Mouse (Mus musculus): ENCODE data around the gene Hoxb3. TPM values are rescaled to one million over a fixed set of nuclear protein-coding genes. Genes with fewer than 3 reads are reported as not detected.

The Hoxb3 gene
- total RNA-seq, 2 experiments from 2014 or later: 0.76 to 0.79 TPM

DNA sequence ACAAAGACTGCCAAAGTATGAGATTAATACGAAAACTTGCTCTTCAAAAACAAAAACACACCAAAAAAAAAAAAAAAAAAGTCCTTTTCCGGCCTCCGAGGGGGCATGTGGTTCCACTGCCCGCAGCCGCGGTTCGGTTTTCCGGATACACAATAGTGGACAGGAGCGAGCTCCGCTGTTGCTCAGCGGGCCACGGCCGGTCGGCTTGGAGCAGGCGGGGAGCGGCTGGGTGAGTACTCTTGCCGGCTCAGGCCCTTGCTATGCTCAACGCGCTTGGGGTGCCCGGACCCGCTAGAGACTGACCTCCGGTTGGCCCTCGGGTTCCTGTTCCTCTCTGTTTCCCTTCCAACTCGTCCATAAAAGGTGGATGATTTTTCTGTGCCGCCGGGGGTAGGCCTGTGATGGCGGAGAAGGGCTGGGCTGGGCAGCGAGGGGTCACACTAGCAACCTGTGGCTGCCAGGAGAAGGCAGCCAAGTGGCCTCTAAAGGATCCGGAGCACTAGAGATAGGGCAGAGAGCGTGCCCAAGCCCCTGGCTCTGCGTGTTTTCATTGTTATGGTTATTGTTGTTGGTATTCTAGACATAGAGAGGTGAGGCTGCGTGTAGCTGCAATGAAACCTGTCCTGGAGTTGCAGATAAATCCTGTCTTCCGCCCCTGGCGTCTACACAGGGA is 8.3 kb upstream of the Hoxb3 start:
- DNase-seq: peak in 1 of 2 experiments; percentile 42
- intact Hi-C loops (cut with DNase I): loop anchor here (5.0 kb wide), 1 partner anchor 37 kb away; the partner anchor contains the start of gene Hoxb2

GRCm38 (mm10) chr11:96315344-96315681 is 7.8 kb upstream of the Hoxb3 start:
- intact Hi-C loops (cut with DNase I): loop anchor here (5.0 kb wide), 1 partner anchor 37 kb away; the partner anchor contains the start of gene Hoxb2
- DNase-seq: no peak

DNA sequence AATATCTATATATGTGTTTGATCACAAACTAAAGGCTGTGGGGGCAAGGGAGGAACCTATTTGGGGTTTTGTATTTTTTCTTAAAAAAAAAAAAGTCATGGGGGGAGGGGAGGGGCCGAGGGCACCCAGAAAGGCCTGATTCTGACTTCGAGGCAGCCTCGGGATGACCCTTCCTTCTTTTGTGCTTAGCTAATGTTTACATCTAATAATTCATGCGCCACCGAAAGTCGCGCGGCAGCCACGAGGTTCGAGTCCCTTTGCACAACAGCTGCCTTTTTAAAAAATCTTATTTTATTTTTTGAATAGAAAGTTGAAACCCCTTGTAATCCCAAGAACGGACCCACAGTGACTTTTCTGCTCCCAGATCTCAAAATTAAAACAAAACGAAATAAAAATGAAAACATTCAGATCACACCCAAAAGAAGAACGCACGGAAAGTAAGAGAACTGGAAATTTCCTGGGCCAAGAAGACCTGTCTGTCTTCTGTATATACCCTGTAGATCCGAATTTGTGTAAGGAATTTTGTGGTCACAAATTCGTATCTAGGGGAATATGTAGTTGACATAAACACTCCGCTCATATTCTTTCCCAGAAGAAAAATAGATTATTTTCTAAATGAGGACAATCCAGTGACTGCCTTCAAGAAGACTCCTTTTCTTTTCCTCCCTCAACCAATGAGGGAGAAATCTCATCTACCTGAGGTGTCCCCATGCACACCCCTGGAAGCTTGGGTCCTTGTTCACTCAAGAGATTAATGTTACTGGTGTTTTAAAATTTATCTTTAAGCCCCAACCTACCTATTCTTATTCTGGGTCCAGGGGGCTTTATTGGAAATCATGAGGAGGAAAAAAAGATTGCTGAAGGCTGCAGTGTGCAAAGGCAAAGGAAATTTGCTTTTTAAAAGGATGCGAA is 6.2 kb upstream of the Hoxb3 start:
- no peak for DNase-seq
- intact Hi-C loops (cut with DNase I): loop anchor here (5.0 kb wide), 1 partner anchor 35 kb away; the partner anchor contains the start of gene Hoxb2

GRCm38 (mm10) chr11:96317608-96318367 is 5.3 kb upstream of the Hoxb3 start, which contains the start of gene Hoxb4:
Gene Hoxb4, plus strand, starts transcription at chr11:96318267.
- intact Hi-C loops (cut with DNase I): loop anchor here (5.0 kb wide), 1 partner anchor 35 kb away; the partner anchor contains the start of gene Hoxb2
- DNase-seq: no peak

DNA sequence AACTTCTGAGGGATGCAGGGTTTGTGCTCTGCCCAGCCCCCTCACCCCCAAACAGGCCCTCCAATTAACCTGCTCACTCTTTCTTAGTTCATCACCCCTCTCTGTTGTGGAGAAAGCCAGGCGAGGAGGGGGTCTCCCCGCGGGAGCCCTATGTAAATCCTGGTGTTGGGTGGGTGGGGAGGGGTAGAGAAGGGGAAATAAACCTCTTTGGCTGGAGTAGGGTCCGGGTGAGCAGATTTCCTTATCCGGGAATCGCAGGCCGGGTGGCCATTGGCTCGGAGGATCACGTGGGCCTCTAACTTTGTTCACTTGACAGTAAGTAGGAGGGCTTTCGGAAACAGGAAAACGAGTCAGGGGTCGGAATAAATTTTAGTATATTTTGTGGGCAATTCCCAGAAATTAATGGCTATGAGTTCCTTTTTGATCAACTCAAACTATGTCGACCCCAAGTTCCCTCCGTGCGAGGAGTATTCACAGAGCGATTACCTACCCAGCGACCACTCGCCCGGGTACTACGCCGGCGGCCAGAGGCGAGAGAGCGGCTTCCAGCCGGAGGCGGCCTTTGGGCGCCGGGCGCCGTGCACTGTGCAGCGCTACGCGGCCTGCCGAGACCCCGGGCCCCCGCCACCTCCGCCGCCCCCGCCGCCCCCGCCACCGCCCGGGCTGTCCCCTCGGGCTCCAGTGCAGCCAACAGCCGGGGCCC is 4.6 kb upstream of the Hoxb3 start:
- intact Hi-C loops (cut with DNase I): loop anchor here (5.0 kb wide), 1 partner anchor 34 kb away; the partner anchor contains the start of gene Hoxb2
- peak; percentile 41 to 49 for DNase-seq

GRCm38 (mm10) chr11:96319071-96319902 is 3.8 kb upstream of the Hoxb3 start:
- no peak for DNase-seq
- intact Hi-C loops (cut with DNase I): loop anchor here (5.0 kb wide), 1 partner anchor 33 kb away; the partner anchor contains the start of gene Hoxb2

GRCm38 (mm10) chr11:96319910-96320309 is 3.2 kb upstream of the Hoxb3 start:
- intact Hi-C loops (cut with DNase I): loop anchor here (5.0 kb wide), 1 partner anchor 32 kb away; the partner anchor contains the start of gene Hoxb2
- DNase-seq: peak in 1 of 2 experiments; percentile 35

GRCm38 (mm10) chr11:96320688-96321087 is 2.4 kb upstream of the Hoxb3 start:
- intact Hi-C loops (cut with DNase I): no loop called here
- DNase-seq: no peak

- intact Hi-C loops (cut with DNase I): no loop called here
- DNase-seq: no peak
These were observed 1.3 kb upstream of the Hoxb3 start for GRCm38 (mm10) chr11:96321846-96322245.

DNA sequence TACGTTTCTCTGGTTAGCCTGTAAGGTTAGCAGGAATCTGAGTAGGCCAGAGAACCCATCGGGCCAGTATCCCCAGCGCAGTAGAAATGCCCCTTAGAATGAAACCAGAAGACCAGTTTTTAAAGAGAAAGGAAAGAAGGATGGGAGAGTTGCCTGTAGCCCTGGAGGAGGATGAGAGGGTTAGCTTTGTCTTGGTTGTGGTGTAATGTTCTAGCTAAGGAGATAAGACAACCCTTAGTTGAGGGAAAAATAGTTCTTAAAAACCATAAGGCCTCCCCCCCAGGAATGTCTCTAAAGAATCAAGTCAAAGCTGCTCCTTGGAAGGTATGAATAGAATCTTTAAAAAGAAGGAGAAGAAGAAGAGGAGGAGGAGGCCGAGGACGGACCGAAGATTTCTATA is 388 bp upstream of the Hoxb3 start:
- intact Hi-C loops (cut with DNase I): no loop called here
- no peak for DNase-seq

DNA sequence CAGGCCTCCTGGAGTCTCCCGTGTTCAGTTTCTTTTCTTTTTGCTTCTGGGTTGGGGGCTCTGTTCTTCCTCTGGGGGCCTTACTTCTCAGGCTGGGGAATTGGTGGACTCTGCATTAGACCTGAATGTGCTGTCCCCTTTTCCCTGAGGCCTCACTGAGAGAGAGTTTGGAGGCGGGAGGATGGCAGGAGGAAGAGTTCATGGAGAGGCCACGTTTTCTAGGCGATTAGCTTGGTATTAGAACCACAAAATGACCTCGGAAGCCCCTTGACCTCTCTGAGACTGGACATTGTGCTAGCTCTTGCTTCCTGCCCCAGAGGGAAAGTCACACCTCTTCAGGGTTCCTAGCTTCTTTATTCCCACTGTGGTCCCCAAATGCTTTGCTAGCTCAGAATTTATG is 999 bp downstream of the Hoxb3 start:
- no peak for DNase-seq
- intact Hi-C loops (cut with DNase I): no loop called here

DNA sequence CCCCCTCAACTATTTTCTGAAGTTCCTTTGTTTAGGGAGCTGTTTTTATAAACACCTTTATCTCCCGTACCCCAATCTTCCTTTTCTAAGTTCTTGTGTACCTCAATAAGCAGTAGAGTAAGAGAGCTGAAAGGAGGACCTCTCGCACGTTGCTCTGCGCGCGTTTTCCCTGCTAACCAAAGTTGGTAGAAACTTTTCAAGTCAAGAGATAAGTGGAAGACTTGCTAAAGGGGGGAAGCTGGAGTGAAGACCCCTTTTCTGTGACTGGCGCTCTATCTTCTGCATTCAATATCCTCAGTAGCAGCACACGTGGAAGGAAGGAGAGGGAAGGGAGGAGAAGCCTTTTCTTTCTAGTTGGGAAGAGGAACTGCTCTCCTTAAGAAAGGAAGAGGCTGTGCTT is 1.8 kb downstream of the Hoxb3 start:
- no peak for DNase-seq

DNA sequence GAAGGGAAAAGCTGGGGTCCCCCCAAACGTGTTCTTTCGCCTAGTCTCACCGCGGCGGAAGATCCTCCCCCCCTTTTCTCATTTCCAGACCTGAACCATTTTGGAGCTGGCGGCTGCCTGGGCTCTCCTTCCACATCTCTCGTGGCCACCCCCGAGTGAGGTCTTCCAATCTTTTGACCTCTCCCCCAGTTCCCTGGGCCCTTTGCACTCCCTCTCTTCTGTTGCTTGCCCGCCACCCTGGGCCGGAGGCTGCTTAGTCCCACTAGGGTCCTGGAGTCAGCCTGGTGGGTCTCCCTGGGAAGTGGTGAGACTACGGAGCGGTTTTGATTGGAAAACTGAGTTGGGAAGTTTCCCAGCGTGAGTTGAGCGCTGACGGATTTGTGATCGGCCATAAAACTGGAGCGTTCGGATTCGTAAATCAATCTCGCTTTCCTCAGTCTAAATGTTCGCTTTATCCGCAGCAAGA is 2.7 kb downstream of the Hoxb3 start:
- intact Hi-C loops (cut with DNase I): no loop called here
- no peak for DNase-seq

More for the DNA sequence above, 1.8 kb downstream of the Hoxb3 start:
- intact Hi-C loops (cut with DNase I): no loop called here

DNA sequence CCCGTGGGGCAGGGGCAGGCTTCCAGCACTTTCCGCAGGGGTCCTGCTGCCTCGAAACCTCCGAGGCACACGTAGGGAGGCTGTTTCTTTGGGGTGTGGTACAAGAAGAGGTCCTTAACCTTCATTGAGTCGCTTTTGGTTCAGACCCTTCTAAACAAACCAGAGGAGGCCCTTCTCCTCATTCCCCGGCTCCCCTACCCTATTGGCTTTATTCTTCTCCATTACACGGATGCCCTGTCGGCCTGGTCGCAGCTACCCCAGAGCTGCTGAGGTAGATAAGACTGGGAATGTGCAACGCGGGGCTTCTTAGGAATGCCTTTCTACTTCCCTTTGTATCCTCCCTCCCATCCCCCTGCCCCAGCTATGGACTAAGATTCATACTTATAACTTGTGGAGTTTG is 3.6 kb downstream of the Hoxb3 start:
- no peak for DNase-seq
- intact Hi-C loops (cut with DNase I): no loop called here

GRCm38 (mm10) chr11:96327122-96327521 is 4.0 kb downstream of the Hoxb3 start:
- DNase-seq: no peak
- intact Hi-C loops (cut with DNase I): no loop called here

DNA sequence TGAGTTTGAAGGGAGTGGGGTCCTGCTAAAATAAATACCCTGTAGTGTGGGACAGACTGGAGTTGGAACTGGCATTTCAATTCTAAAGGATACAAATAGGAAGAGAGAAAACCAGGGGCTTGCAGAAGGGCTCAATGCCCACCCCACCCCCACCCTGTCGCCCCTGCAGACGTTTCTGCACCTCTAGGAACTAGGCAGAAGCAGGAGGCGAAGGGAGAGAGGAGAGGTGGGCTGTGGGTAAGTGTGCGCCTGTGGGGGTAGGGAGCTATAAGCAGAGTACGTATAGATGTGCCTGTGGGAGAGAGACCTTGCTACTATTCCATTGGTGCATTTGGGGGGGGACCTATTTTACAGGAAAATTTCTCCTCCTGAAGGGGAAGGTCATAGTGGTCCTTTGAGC is 4.6 kb downstream of the Hoxb3 start:
- DNase-seq: no peak
- intact Hi-C loops (cut with DNase I): no loop called here

- no peak for DNase-seq
- intact Hi-C loops (cut with DNase I): no loop called here
These were observed 5.5 kb downstream of the Hoxb3 start for GRCm38 (mm10) chr11:96328605-96329004.

DNA sequence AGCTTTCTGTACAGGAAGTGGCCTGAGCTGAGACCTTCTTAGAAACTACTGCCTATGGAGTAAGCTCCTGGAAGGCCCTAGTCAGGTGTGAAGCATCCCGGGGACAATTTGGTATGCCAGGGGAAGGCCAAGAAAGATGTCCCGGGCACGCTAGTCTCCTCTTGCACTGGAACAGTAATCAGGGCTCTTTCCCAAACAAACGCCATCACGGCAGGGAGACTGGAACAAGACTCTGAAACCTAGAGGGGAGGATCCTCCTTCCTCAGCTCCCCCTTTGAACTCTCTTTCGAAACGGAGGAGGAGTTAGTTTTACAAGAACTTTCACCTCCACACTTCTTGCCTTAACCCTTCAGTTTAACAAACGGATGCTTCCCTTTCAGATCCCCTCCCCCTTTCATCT is 9.0 kb downstream of the Hoxb3 start:
- intact Hi-C loops (cut with DNase I): no loop called here
- no peak for DNase-seq

- no peak for DNase-seq
- intact Hi-C loops (cut with DNase I): no loop called here
These were observed 9.5 kb downstream of the Hoxb3 start for GRCm38 (mm10) chr11:96332618-96333032.
